In genomic region chr1:80014586-80014985, GRCm38 (mm10) we compare ENCODE assay signal across 16 mouse cellular contexts.
"Had no signal": no experiment of that assay in that cellular context is flagged by ENCODE, and none has a peak within 500 bp of the region (broad histone marks: within the 10 kb centered on the region; RNA-seq: fewer than 3 reads in every experiment).

No protein-coding gene starts in this region.

- H3K27ac ChIP-seq: layer of hippocampus, adult 2 months; left cerebral cortex, adult 2 months; liver, embryonic 13.5 days; lung, embryonic 15.5 days; macrophage; midbrain, embryonic 12.5 days had no signal

- H3K36me3 ChIP-seq: liver, embryonic 13.5 days; lung, embryonic 15.5 days; midbrain, embryonic 12.5 days had no signal

- H3K9me3 ChIP-seq: liver, embryonic 13.5 days; lung, embryonic 15.5 days; megakaryocyte, embryonic 14.5 days; midbrain, embryonic 12.5 days had no signal

- H3K4me2 ChIP-seq: liver, embryonic 13.5 days; lung, embryonic 15.5 days; midbrain, embryonic 12.5 days had no signal

- ATAC-seq: liver, postnatal 0 days; midbrain, embryonic 16.5 days had no signal

- H3K4me3 ChIP-seq: layer of hippocampus, adult 2 months; left cerebral cortex, adult 2 months; liver, embryonic 13.5 days; lung, embryonic 15.5 days; megakaryocyte, embryonic 14.5 days; midbrain, embryonic 12.5 days had no signal

- H3K27me3 ChIP-seq: liver, embryonic 13.5 days; lung, embryonic 15.5 days; megakaryocyte, embryonic 14.5 days; midbrain, embryonic 12.5 days had no signal

- H3K9ac ChIP-seq: liver, embryonic 13.5 days; liver, postnatal 0 days; lung, embryonic 15.5 days; midbrain, embryonic 12.5 days had no signal

- H3K4me1 ChIP-seq: midbrain, embryonic 12.5 days had no signal

- DNase-seq: kidney, adult 8-10 months; kidney, postnatal 10 days; kidney, postnatal 4 days; liver; liver, embryonic 13.5 days; liver, postnatal 0 days; lung, postnatal 14 days; right cerebral cortex, postnatal 14 days; thymus, postnatal 4 days had no signal
